Mouse (Mus musculus) MEL (cell line): ENCODE measurements around the gene Thsd4. TPM values are rescaled to one million over a fixed set of nuclear protein-coding genes. Genes with fewer than 3 reads are reported as not detected.

ENCODE experiments used
- DNase-seq: peaks from one replicate; pipeline ENCODE4 v3.0.0; 2011; ENCODE audit warnings: low read depth, low spot score
- H3K27ac ChIP-seq: 2 replicates; pipeline ENCODE4 v1.5.1; 2012; ENCODE audit warnings: low read depth, mild to moderate bottlenecking, control low read depth, low read length, moderate library complexity; ENCODE audit not compliant: control insufficient read depth
- H3K27me3 ChIP-seq, 2 experiments: fragments of 150-350 bp in 1 of 2; sonication (generic) in 1 of 2; 2 replicates each; pipeline ENCODE4 v1.6.1; 2012; ENCODE audit warnings: low read length in 2 of 2, mild to moderate bottlenecking in 2 of 2, improper control_type of control experiment in 1 of 2, moderate library complexity in 1 of 2; ENCODE audit not compliant: insufficient read depth in 2 of 2, control insufficient read depth in 1 of 2
- H3K36me3 ChIP-seq, 2 experiments: 2 replicates each; pipeline ENCODE4 v1.6.1; 2012 to 2014; ENCODE audit warnings: low read length in 2 of 2, improper control_type of control experiment in 1 of 2, inconsistent platforms in 1 of 2, mild to moderate bottlenecking in 1 of 2; ENCODE audit not compliant: insufficient read depth in 2 of 2, control insufficient read depth in 1 of 2
- H3K4me1 ChIP-seq, 2 experiments: fragments of 150-350 bp in 1 of 2; sonication (generic) in 1 of 2; 2 replicates each; pipeline ENCODE4 v1.6.1; 2012; ENCODE audit warnings: low read length in 2 of 2, improper control_type of control experiment in 1 of 2, mild to moderate bottlenecking in 1 of 2; ENCODE audit not compliant: insufficient read depth in 2 of 2, control insufficient read depth in 1 of 2
- H3K4me3 ChIP-seq, 2 experiments: fragments of 150-350 bp in 1 of 2; sonication (generic) in 1 of 2; 2 replicates each; pipeline ENCODE4 v1.5.1; 2012; ENCODE audit warnings: low read depth in 2 of 2, low read length in 2 of 2, mild to moderate bottlenecking in 2 of 2, moderate library complexity in 2 of 2, control low read depth in 1 of 2, improper control_type of control experiment in 1 of 2; ENCODE audit not compliant: control insufficient read depth in 1 of 2, insufficient read depth in 1 of 2
- H3K79me2 ChIP-seq: 2 replicates; pipeline ENCODE4 v1.6.1; 2012; ENCODE audit warnings: mild to moderate bottlenecking, low read length, moderate library complexity; ENCODE audit not compliant: control insufficient read depth, poor library complexity, insufficient read depth
- H3K9ac ChIP-seq: 2 replicates; pipeline ENCODE4 v1.6.1; 2012; ENCODE audit warnings: low read depth, mild to moderate bottlenecking, control low read depth, low read length, moderate library complexity; ENCODE audit not compliant: control insufficient read depth, poor library complexity, severe bottlenecking
- H3K9me3 ChIP-seq: fragments of 150-350 bp; sonication (generic); replicated peaks from 2 replicates; pipeline ENCODE4 v1.6.1; 2012; ENCODE audit warnings: mild to moderate bottlenecking, low read length, improper control_type of control experiment, moderate library complexity; ENCODE audit not compliant: insufficient read depth
- CHD2 ChIP-seq: IDR thresholded peaks from 2 replicates; pipeline ENCODE4 v1.6.1; 2011; ENCODE audit warnings: low read length, improper control_type of control experiment
- CTCF ChIP-seq, 3 experiments: IDR thresholded peaks in 2 of 3; conservative IDR thresholded peaks in 1 of 3; 2 replicates each; pipeline ENCODE4 v1.5.1; 2011 to 2012; ENCODE audit warnings: low read length in 3 of 3, low read depth in 2 of 3, mild to moderate bottlenecking in 2 of 3, improper control_type of control experiment in 1 of 3, inconsistent platforms in 1 of 3, mixed read lengths in 1 of 3, moderate library complexity in 1 of 3; ENCODE audit not compliant: control insufficient read depth in 1 of 3, insufficient read depth in 1 of 3, poor library complexity in 1 of 3, severe bottlenecking in 1 of 3
- E2F4 ChIP-seq: IDR thresholded peaks from 2 replicates; pipeline ENCODE4 v1.6.1; 2011; ENCODE audit warnings: low read depth, low read length, improper control_type of control experiment, borderline replicate concordance
- ELF1 ChIP-seq: IDR thresholded peaks from 2 replicates; pipeline ENCODE4 v1.6.1; 2014; ENCODE audit warnings: low read depth, mild to moderate bottlenecking, inconsistent platforms, low read length, improper control_type of control experiment, moderate library complexity
- EP300 ChIP-seq, 2 experiments: IDR thresholded peaks; 2 replicates each; pipeline ENCODE4 v1.6.1; 2011; ENCODE audit warnings: improper control_type of control experiment in 2 of 2, low read length in 2 of 2, low read depth in 1 of 2, mild to moderate bottlenecking in 1 of 2
- ETS1 ChIP-seq: IDR thresholded peaks from 2 replicates; pipeline ENCODE4 v1.6.1; 2012; ENCODE audit warnings: low read depth, mild to moderate bottlenecking, inconsistent platforms, low read length, improper control_type of control experiment, moderate library complexity
- GATA1 ChIP-seq: IDR thresholded peaks from 2 replicates; pipeline ENCODE4 v1.6.1; 2011; ENCODE audit warnings: low read depth, low read length, improper control_type of control experiment
- HCFC1 ChIP-seq: IDR thresholded peaks from 2 replicates; pipeline ENCODE4 v1.6.1; 2012; ENCODE audit warnings: low read depth, mild to moderate bottlenecking, inconsistent platforms, low read length, improper control_type of control experiment, moderate library complexity
- JUND ChIP-seq: IDR thresholded peaks from 2 replicates; pipeline ENCODE4 v1.6.1; 2011; ENCODE audit warnings: low read depth, mild to moderate bottlenecking, improper control_type of control experiment, low read length
- MAFK ChIP-seq: IDR thresholded peaks from 2 replicates; pipeline ENCODE4 v1.6.1; 2011; ENCODE audit warnings: low read depth, mild to moderate bottlenecking, low read length, improper control_type of control experiment, borderline replicate concordance
- MAX ChIP-seq: IDR thresholded peaks from 2 replicates; pipeline ENCODE4 v1.6.1; 2011; ENCODE audit warnings: low read length, improper control_type of control experiment
- MAZ ChIP-seq: IDR thresholded peaks from 2 replicates; pipeline ENCODE4 v1.6.1; 2012; ENCODE audit warnings: low read depth, mild to moderate bottlenecking, inconsistent platforms, low read length, improper control_type of control experiment
- MYB ChIP-seq: IDR thresholded peaks from 2 replicates; pipeline ENCODE4 v1.6.1; 2011; ENCODE audit warnings: mild to moderate bottlenecking, low read depth, low read length, improper control_type of control experiment
- NELFE ChIP-seq: IDR thresholded peaks from 2 replicates; pipeline ENCODE4 v1.6.1; 2011; ENCODE audit warnings: low read depth, low read length, improper control_type of control experiment
- NRF1 ChIP-seq: IDR thresholded peaks from 2 replicates; pipeline ENCODE4 v1.6.1; 2014; ENCODE audit warnings: low read depth, mild to moderate bottlenecking, inconsistent platforms, low read length, improper control_type of control experiment, moderate library complexity; ENCODE audit not compliant: poor library complexity, insufficient read depth, severe bottlenecking
- POLR2AphosphoS2 ChIP-seq: IDR thresholded peaks from 2 replicates; pipeline ENCODE4 v1.6.1; 2011; ENCODE audit warnings: low read length, improper control_type of control experiment
- RAD21 ChIP-seq: IDR thresholded peaks from 2 replicates; pipeline ENCODE4 v1.6.1; 2011; ENCODE audit warnings: mild to moderate bottlenecking, low read depth, low read length, improper control_type of control experiment
- RCOR1 ChIP-seq: IDR thresholded peaks from 2 replicates; pipeline ENCODE4 v1.6.1; 2012; ENCODE audit warnings: low read depth, mild to moderate bottlenecking, inconsistent platforms, low read length, improper control_type of control experiment
- SMC3 ChIP-seq: IDR thresholded peaks from 2 replicates; pipeline ENCODE4 v1.6.1; 2011; ENCODE audit warnings: low read depth, low read length, improper control_type of control experiment
- TAL1 ChIP-seq: IDR thresholded peaks from 2 replicates; pipeline ENCODE4 v1.6.1; 2012; ENCODE audit warnings: mild to moderate bottlenecking, inconsistent platforms, low read length, moderate library complexity, mixed read lengths
- TBP ChIP-seq: IDR thresholded peaks from 2 replicates; pipeline ENCODE4 v1.8.0; 2011; ENCODE audit warnings: low read depth, low read length, improper control_type of control experiment
- UBTF ChIP-seq: IDR thresholded peaks from 2 replicates; pipeline ENCODE4 v1.6.1; 2012; ENCODE audit warnings: low read depth, mild to moderate bottlenecking, inconsistent platforms, low read length, improper control_type of control experiment, moderate library complexity, borderline replicate concordance; ENCODE audit not compliant: insufficient read depth
- USF1 ChIP-seq: IDR thresholded peaks from 2 replicates; pipeline ENCODE4 v1.6.1; 2014; ENCODE audit warnings: low read depth, mild to moderate bottlenecking, inconsistent platforms, low read length, improper control_type of control experiment, moderate library complexity
- ZKSCAN1 ChIP-seq: IDR thresholded peaks from 2 replicates; pipeline ENCODE4 v1.6.1; 2012; ENCODE audit warnings: low read depth, mild to moderate bottlenecking, inconsistent platforms, low read length, improper control_type of control experiment, moderate library complexity
- ZNF384 ChIP-seq: IDR thresholded peaks from 2 replicates; pipeline ENCODE4 v1.6.1; 2012; ENCODE audit warnings: low read depth, mild to moderate bottlenecking, inconsistent platforms, low read length, improper control_type of control experiment
- polyA plus RNA-seq, 2 experiments: library from polyadenylated mRNA; stranded (reverse) in 1 of 2; unstranded in 1 of 2; fragments of >175 nt in 1 of 2; fragments of >200 nt in 1 of 2; gene quantifications; 2 replicates each; pipeline versions ENCODE4 v1.2.1 to v1.2.4; 2012; ENCODE audit warnings: low replicate concordance in 2 of 2, low read depth in 1 of 2; ENCODE audit not compliant: insufficient read length in 2 of 2, insufficient read depth in 1 of 2, missing spikeins in 1 of 2
- total RNA-seq: library from RNA; depleted of rRNA; stranded (reverse); fragments of 300-350 nt; gene quantifications from 2 replicates; pipeline ENCODE4 v1.2.3, GENCODE M21; 2012

The Thsd4 gene
- total and polyA plus RNA-seq, 3 experiments: 0.08 TPM; not detected in 1

- H3K79me2 ChIP-seq: no peaks in the 10 kb centered on the region
- H3K4me1 ChIP-seq: no peaks in the 10 kb centered on the region
- TF ChIP-seq HCFC1 (no peak), CTCF (IDR thresholded peaks at IDR 0.05 in 2 of 3, conservative IDR thresholded peaks at IDR 0.05 in 1 of 3; ENCODE audit: control insufficient read depth in 1 of 3, insufficient read depth in 1 of 3, low read depth in 2 of 3, low read length in 3 of 3, poor library complexity in 1 of 3, severe bottlenecking in 1 of 3) (no peak)
- H3K27me3 ChIP-seq: peaks cover 0 to 2% of the 10 kb centered on the region in 2 experiments; a peak in 2 of 4 replicates
- H3K36me3 ChIP-seq: no peaks in the 10 kb centered on the region
- H3K27ac ChIP-seq: no peak overlapping the region
- no peaks in the 10 kb centered on the region for H3K9me3 ChIP-seq
- no peak for DNase-seq
- no peak overlapping the region for H3K9ac ChIP-seq
- H3K4me3 ChIP-seq: no peak overlapping the region
These were observed 213.7 kb downstream of the Thsd4 start for GRCm38 (mm10) chr9:60308182-60308581.

GRCm38 (mm10) chr9:60307469-60307868, 214.4 kb downstream of the Thsd4 start:
- H3K9me3 ChIP-seq: no peaks in the 10 kb centered on the region
- H3K4me1 ChIP-seq: no peaks in the 10 kb centered on the region
- DNase-seq: no peak
- H3K36me3 ChIP-seq: no peaks in the 10 kb centered on the region
- H3K27ac ChIP-seq: no peak overlapping the region
- no peak overlapping the region for H3K4me3 ChIP-seq
- TF ChIP-seq ZNF384 (no peak), UBTF (no peak), NRF1 (no peak), SMC3 (no peak), E2F4 (no peak), RAD21 (no peak), CTCF (IDR thresholded peaks at IDR 0.05 in 2 of 3, conservative IDR thresholded peaks at IDR 0.05 in 1 of 3; ENCODE audit: control insufficient read depth in 1 of 3, insufficient read depth in 1 of 3, low read depth in 2 of 3, low read length in 3 of 3, poor library complexity in 1 of 3, severe bottlenecking in 1 of 3) (no peak), TAL1 (no peak), RCOR1 (no peak), ETS1 (no peak), HCFC1 (no peak), TBP (no peak), ELF1 (no peak)
- H3K79me2 ChIP-seq: no peaks in the 10 kb centered on the region
- H3K9ac ChIP-seq: no peak overlapping the region
- peaks cover 0 to 2% of the 10 kb centered on the region in 2 experiments; a peak in 2 of 4 replicates for H3K27me3 ChIP-seq

DNA sequence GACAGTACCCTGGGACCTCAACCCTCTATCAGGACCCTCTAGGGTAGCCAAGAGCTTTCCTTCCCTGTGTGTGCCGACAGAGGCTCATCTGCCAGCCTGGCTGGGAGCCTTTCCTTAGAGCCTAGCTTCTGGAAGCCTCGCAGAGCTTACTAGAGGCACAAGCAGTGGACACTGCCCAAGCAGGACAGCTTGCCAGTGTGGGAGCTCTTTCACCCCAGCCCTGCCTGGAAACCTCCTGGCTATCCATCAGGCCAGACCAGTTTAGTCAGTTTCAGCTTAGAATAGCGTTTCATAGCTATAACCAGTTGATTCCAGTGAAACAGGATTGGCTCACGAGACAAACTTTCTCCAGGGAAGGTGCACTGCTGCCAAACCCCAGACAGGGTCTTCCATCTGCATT, 215.6 kb downstream of the Thsd4 start:
- Histone ChIP-seq H3K4me1 (no peaks in the 10 kb centered on the region), H3K9me3 (no peaks in the 10 kb centered on the region), H3K9ac (no peak overlapping the region), H3K36me3 (no peaks in the 10 kb centered on the region), H3K4me3 (no peak overlapping the region), H3K27ac (no peak overlapping the region), H3K27me3 (peaks cover 0 to 2% of the 10 kb centered on the region in 2 experiments; a peak in 2 of 4 replicates), H3K79me2 (no peaks in the 10 kb centered on the region)
- no peak for DNase-seq
- TF ChIP-seq TAL1 (no peak), MYB (no peak), E2F4 (no peak), USF1 (no peak), POLR2AphosphoS2 (no peak), UBTF (no peak), EP300 (IDR thresholded peaks at IDR 0.05; ENCODE audit: low read depth in 1 of 2, low read length in 2 of 2) (no peak), ZKSCAN1 (no peak), MAFK (no peak), GATA1 (no peak), RCOR1 (no peak), NELFE (no peak), MAZ (no peak), CHD2 (no peak), ETS1 (no peak), JUND (no peak), MAX (no peak), ELF1 (no peak), ZNF384 (no peak)
